Mouse (Mus musculus) heart, adult 8-10 months (tissue): ENCODE measurements around the gene Tcaim. TPM values are rescaled to one million over a fixed set of nuclear protein-coding genes. Genes with fewer than 3 reads are reported as not detected.
"Not testable (repeated sequence)": the region's sequence is repeated elsewhere in the genome, so short reads cannot be mapped to it uniquely, and the experiment has no call there.

Source experiments
- DNase-seq: peaks from one replicate; pipeline ENCODE4 v3.0.0; 2022; ENCODE audit warnings: low spot score
- total RNA-seq, 4 experiments: library from RNA; stranded (reverse); gene quantifications; 2 replicates each; pipeline ENCODE4 v1.2.4; 2022

The Tcaim gene
- 10 to 100 TPM; 45.2 to 50.8 (median 46.9) TPM for total RNA-seq

DNA sequence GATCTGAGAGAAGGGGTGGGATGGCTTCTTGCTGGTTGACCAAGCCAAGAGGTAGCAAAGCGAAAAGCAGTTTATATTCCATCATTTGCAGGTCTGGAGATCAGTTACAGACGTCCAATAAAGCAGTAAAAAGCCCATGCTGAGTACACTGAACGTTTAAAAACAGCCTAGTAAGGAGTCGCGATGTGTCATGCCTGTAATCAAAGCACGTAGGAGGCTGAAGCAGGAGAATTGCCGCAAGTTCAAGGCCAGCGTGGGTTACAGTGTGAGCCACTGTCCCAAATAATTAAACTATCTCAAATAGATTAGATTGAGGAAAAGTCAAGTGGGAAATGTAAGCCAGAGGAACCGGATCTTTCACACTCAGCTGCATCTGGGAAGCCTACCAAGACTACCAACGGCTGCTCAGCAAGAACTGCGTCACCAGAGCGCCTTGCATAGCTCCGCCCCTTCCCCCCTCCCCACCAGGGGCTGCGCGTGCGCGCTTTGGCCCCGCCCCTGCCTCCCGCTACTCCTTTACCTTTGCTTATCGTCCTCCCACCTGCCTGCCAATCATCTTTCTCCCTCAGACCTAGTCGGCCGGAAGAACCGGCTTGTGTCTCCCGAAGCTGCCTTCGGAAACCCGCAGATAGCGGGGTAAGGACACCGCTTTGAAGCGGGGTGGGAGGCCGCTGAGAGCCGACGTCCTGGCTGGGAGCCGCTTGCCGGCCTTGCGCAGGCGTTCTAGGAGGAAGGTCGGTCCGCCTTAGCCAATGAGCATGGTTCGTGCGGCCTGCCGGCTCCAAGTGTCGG is at the start of gene Tcaim:
Tcaim (plus strand) TSS at position 487 of the 792 bp plus-strand sequence.
- peak; percentile 91 for DNase-seq

DNA sequence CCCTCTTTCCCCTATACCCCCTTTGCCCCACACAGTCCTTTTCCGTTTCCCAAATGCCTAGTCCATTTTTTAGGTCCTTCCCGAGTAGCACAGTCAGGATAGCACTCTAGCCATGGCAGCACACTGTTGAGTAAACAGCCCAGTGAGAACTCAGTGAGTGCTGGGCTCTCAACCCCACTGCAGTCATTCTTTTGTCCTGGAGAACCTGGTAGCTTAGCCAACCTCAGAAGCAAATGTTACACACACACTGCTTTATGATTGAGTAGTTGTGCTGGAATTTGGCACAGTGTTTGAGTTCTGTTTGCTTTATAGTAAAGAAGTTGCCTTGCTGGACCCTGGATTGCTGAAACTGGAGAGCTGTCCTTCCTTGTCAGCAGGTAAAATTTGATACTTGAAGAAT is 47.7 kb upstream of the Tcaim start:
- no peak for DNase-seq

DNA sequence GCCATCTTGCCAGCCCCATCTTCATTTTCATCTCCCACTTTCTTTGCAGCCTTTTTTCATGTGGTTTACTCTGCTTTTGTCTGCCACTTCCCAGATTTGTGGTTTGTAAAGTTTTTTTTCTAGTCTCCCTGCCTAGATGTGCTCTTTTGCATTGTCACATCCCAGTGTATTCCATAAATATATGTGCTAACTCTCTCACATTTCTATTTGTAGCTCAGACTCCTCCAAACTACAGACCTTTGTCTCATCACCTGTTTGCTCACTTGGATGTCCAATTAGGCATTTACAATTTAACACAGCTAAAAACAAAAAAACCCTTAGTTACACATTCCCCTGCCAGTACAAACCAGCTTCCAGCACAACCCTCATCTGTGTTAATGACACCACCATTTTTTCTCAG is 45.2 kb upstream of the Tcaim start:
- DNase-seq = no peak

DNA sequence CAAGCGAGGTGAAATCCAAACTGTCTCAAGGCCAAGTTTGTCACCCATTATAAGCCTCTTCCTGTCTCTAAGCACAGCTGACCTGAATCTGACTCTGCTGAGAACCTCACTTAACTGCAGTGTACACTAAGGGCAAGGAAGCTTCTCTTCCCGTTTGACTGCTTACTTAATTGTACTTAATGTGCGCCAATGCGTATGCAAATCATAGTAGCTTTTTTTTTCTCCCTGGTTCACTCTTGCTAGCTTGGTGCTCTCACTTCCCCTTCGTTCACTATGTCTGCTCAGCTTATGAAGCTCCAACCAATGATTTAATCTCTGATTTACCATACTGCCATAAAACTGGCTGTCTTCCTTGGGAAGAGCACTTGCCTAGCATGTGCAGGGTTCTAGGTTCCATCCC is 20.1 kb upstream of the Tcaim start:
- no peak for DNase-seq

DNA sequence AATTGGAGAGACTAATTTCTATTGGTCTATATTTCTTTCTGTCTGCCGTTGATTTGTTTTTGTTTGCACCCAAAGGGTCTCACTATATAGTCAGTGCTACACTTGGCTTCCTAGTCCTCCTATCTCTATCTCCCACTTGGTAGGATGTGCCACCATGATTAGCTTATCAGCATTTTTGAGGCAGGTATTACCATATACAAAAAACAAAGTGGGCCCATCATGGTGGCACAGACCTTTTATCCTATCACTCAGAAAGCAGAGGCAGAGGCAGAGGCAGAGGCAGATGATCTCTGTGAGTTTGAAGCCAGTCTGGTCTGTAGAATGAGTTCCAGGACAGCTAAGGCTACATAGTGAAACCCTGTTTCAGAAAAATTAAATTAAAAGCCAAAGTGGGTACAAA is 18.8 kb upstream of the Tcaim start:
- no peak for DNase-seq

DNA sequence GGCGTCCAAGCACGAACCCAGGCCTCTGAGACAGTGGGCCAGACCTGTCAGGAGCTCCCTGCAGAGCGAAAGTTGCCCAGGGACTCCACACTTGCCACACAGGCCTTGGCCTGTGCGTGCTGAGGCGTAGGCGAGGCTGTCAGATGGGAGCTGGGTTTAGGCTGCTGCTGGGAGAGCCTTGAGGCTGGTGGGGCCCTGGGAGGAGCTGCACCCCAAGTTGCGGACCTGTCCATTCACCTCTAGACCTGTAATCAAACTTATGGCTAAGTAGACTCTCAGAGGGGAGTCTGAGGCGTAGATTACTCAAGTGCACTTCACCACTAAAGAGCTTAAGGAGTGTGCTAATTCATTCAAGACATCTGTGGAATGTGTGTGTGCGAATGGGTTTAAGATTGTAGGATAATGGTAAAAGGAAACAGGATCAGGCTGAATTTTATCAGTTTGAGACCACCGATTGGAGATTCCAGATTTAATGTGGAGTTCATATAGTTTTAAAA is 554 bp downstream of the Tcaim start:
- DNase-seq = no peak

DNA sequence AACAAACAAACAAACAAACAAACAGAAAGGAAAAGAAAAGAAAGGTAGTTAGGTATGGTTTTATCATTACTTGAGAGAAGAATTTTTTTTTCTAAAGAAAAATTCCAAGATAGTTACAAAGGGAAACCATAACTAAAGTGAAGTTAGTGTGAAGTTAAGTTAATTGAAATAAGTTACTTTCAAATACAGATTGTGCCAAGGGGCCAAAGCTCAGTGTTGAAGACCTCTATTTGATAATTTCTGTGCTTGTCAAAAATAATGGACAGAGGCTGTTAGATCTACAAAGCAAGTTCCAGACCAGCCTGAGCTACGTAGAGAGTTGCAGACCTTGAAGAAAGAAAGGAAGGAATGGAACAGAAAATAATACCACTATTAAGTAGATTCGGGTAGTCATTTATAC is 1.8 kb downstream of the Tcaim start:
- no peak for DNase-seq

DNA sequence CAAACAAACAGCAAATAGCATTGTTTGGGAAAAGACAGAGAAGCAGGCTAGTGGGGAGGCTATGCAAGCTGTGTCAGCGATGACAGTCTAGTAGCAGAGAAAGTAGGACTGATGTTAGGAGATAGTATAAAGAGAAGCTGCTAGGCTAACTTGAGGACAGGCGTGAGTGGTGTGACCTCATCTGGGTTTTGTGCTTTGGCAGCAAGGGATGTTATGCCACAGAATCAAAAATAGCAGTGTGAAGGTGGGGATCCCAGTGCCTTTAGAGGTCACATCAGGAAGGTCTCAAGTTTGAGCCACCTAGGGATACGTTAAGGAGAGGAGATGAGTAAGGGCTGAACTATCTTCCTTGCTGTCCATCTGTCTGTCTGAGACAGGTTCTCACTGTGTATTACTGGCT is 4.9 kb downstream of the Tcaim start:
- peak; percentile 36 for DNase-seq

DNA sequence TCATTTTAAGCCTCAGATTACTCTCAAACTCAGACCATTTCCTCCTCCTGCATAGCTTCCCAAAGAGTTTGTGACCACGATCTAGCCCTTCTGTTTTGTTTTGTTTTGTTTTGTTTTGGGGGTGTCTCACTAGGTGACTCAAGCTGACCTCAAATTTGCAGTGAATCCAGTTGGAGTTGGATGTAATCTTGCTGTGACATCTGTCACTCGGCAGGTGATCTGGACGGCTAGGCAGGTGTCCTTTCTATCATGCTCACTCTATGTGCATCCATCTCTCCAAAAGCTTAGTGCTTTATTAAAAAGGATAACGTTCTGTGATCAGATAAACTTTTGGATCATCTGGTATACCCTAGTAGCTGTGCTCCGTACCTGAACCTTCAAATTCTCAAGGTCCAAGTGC is 7.0 kb downstream of the Tcaim start:
- no peak for DNase-seq

DNA sequence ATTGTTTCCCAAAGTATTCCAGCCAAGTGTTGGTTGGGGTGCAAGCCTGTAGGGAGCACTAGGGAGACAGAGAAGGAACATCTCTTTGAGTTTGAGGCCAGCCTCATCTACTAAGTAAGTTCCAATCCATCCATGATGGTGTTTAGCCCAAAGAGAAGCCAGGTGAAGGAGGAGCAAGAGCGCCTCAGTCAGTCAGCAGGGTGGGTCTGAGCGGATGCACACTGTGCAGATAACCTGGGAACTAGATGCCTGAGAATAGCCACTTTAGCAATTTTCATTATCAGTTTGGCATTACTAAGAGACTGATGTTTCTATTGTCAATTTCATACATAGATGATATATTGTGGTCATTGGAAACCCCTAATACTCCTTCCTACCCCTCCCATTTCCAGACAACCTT is 9.4 kb downstream of the Tcaim start:
- no peak for DNase-seq

DNA sequence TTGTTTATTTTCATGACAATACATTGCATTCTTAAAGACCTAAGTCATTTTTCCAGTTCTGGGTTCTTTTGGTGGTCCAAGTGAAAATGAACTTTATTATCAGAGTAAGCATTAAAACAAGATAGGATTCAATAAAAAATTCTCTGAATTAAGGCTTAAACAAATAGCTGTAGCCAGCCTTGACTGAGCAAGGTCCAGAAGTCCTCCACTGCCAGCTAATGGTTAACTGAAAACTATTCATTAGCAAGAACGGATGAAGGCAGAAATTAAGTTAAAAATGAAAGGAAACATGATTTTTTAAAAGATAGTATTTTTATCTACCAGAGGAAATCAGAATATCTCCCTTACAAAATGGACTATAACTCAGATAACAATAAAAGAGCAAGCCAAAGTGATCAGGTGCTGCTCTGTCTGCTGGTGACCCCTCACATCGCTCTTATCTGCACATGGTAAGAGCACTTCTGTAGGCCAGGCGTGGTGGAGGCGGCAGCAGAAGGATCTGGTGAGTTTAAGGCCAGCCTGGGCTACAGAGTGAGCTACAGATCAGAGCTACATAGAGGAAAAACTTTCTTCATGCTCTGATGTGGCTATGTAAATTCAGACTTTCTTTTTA is 10.0 kb downstream of the Tcaim start:
- no peak for DNase-seq

DNA sequence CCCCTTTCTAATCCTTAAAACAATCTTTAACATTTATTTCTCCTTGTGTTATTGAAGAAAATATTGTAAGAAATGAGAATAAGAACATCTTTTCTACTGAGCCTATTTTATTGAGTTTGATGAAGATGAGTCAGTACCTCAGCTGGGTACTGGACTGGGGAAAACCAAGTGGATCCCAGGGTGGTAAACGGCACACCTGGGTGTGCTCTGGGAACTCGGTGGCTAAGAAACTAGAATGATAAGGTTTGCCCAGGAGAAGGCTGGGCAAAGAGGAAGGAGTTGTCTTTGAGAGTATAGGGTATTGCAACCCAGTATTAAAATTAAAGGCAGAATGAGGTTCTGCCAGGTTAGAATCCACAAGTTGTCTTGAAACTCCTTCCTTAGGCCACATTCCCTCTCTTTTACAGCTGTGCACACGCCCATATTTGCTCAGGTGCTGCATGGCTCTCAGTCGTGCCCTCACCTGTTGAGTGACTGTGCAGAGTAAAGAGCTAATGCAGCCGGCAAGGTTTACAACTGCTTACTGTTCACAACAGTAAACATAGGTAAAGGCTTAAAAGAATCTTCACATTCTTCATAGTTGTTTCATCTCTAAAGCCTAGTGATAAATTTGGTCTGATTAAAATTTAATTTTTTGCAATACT is 18.2 kb downstream of the Tcaim start:
- DNase-seq = no peak

DNA sequence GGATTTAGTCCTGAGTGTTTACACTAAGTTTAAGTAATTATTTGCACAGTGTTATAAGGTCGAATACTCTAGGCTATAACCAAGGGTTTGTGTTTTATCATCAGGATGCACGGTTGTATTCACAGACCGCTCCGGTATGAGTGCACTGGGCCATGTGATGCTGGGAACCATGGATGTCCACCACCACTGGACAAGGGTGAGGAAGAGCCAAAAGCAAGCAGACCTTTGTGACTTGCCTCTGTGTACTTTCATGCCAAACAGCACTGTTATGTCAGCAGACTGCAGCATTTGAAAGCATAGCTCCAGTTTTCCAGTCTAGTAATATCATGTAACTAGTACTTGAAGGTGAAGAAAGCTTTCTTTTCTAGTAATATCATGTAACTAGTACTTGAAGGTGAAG is 21.4 kb downstream of the Tcaim start:
- no peak for DNase-seq

DNA sequence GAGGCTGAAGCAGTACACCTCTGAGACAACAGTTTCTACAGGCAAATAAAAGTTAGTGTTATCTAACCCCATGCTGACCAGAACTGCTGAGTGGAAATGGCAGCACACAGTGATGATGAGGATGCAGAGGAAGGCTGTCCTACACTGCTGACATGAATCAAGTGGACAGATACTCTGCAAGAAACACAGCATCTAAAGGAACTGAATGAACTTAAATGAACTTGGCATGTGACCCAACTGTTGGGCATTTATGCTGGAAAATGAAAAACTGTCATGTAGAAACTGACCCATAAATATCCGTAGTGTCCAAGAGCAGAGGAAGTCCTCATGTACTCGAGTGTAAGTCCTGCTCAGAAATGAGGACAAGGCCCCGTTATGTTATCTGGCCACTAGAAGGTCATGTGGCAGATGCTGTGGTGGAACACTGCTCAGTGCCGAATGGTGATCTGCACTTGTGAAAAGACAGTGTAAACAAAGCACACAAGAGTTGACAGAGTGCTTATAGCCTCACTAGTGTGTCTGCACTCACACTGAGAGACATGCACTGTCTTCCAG is 24.6 kb downstream of the Tcaim start:
- no peak for DNase-seq

DNA sequence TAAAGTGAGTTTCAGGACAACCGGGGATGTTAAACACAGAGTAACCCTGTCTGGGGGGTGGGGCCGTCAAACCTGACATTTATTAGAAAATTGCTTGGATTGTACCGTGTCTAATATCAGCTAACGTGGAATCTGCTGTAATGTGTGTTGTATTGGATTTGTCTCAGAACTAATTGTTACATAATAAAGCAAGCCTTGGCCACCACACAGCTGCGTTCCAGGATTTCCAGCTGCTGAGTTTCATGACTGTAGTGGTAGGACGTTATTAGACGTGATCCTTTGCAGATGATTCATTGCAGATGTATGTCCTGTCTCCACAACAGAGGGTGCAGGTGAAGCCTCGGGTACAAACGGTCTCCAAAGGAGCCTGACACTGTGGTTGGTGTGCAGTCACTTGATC is 30.8 kb downstream of the Tcaim start:
- DNase-seq = no peak

DNA sequence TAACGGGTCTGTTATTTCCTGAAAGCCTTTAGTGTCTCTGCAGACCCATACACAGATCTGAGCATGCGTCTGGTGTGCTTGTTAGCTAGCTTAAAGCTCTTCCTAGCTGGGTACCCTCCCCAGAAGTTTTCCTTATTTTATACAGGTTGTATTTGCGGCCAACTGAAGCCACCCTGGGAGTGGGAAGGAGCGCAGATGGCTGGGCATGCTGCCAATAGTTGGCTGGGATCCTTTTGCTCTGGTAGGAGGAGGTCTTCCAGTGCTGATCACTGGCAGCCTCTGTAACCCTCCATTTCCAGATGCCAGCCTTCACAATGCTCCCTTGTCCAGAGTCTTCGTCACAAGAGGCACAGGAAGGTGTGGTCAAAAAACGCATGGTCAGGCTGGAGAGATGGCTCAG is 31.5 kb downstream of the Tcaim start:
- no peak for DNase-seq

DNA sequence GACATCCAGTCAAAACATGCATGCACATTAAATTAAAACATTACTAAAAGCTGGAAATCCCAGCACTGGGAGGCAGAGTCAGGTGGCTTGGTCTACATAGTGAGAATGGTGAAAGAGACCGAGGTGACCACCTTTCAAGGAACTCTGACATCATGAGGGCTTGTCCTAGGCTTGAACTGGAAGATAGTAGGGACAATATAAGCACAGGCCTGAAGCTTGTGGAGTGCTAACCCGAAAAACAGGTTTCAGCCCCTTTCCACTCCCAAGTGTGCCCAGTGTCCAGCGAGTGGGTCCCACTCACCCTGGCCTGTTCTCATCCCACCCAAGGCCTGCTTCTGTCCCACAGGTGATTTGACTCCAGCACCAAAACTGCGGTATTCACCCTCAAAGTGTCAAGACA is 31.9 kb downstream of the Tcaim start:
- DNase-seq = no peak

DNA sequence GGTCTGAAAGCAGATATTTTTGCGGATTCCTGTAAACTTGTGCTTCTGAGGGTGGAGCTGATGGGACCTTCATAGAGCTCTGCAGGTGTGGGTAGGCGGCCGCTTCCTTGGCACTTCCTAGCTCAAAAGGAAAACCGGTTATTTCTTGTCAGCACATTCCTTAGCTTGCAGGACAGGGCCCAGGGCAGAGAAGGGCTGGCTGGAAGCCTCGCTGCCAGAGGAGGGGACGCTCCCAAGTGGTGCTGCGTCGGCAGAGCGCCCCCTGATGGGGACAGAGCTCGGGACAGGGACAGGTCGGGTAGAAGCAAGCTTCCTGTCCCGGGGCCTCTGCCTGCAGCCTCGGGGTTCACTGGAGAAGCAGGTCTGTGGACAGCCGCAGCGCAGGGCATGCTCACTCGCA is 32.3 kb downstream of the Tcaim start:
- DNase-seq = no peak

DNA sequence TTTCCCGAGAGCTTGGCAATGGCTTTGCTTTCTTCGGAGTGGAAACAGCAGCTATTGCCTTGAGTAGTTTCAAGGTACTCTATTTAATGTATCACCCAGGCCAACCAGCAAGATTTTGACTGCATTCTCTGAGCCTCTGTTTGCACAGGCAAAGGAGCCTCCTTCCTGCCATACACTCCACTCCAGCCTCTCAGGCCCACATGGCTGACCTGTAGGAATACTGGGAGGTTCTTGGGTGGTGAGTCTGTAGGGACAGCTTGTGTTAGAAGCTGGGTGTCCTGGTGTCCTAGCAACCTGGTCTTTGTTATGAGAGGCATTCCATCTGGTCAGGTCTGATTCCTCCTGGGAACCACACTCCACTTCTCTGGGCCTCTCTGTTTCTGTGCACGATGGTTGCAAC is 38.4 kb downstream of the Tcaim start, which contains the start of gene Gm35549:
Gm35549 (minus strand) TSS at position 276 of the 400 bp plus-strand sequence.
- DNase-seq = no peak

DNA sequence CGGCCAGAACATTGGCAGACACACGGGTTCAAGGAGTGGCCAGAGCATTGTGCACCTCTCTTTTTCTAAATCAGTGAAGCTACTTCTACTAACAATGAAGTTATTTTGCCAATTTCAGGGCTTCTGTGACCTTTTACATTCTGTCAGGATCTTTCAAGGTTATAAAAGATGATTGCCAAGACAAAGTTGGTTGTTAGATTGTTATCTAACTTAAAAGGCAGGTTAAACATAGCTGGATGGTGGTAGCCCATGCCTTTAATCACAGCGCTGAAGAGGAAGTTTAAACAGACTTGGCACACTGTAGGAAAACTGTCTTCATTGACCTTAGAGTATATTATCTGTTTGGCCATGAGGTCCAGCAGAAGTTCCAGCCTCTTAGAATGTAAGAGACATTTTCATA is 40.3 kb downstream of the Tcaim start:
- no peak for DNase-seq

DNA sequence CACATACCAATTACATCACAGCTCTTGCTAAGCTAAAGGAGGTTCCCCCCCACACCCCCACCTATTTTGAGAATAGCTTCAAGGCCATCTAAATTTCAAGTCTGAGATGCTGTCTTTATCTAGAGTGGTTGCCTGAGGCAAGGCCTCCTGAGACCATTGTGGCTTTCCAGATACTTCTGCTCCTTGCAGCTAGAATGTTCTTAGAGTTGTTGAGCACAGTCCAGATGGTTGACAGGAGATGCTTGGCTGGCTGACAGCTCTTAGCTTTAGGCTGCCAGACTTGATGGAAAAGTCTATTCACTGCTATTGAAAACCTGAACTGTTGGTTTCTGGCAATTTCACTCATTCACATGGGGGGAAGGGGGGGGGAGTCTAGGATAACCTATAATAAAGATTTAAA is 40.8 kb downstream of the Tcaim start:
- peak; percentile 79 for DNase-seq

DNA sequence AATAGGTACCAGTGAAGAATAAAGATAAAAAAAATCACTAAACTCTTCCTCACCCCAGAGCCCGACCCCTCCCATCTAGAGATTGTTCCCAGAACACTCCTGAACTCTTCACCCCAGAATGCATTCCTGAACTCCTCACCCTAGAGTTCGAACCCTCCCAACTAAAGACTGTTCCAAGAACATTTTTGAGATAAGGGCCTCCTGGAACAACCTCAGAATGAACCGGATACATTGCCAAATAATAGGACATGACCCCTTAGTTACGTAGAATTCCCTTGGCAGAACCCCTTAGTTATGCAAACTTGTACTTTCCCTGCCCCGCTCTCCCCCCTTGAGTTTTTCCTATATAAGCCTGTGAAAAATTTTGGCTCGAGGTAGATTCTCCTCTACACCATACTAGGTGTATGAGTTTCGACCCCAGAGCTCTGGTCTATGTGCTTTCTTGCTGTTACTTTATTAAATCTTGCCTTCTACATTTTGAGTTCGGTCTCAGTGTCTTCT is 42.5 kb downstream of the Tcaim start:
- not testable (repeated sequence) for DNase-seq
